Mouse (Mus musculus) ES-E14 (cell line): ENCODE results near the gene L3mbtl1.
"Not testable (repeated sequence)": the region's sequence is repeated elsewhere in the genome, so short reads cannot be mapped to it uniquely, and the experiment has no call there.

Source experiments
- CHD2 ChIP-seq: IDR thresholded peaks from 2 replicates; pipeline ENCODE4 v1.6.1; 2014; ENCODE audit warnings: mild to moderate bottlenecking, low read depth, low read length, inconsistent platforms
- HCFC1 ChIP-seq: IDR thresholded peaks from 2 replicates; pipeline ENCODE4 v1.6.1; 2012; ENCODE audit warnings: low read length, inconsistent platforms, borderline replicate concordance; ENCODE audit not compliant: insufficient read depth
- ZC3H11A ChIP-seq: IDR thresholded peaks from 2 replicates; pipeline ENCODE4 v1.6.1; 2012; ENCODE audit warnings: low read depth, mild to moderate bottlenecking, inconsistent platforms, low read length, borderline replicate concordance

- TF ChIP-seq CHD2, ZC3H11A, HCFC1: not testable (repeated sequence)
These were observed 44.0 kb upstream of the L3mbtl1 start for GRCm38 (mm10) chr2:162899256-162899655.
